Mouse (Mus musculus) kidney, adult 2 months (tissue): ENCODE measurements around the gene Nadk2.

Source experiments
- CTCF ChIP-seq: fragments of 200-500 bp; conservative IDR thresholded peaks from 2 replicates; pipeline ENCODE4 v1.5.1; 2011; ENCODE audit warnings: low read depth, mild to moderate bottlenecking, control low read depth, low read length, moderate library complexity, mixed read lengths; ENCODE audit not compliant: insufficient read depth, insufficient read length
- POLR2A ChIP-seq: fragments of 200-500 bp; IDR thresholded peaks from one replicate; pipeline ENCODE4 v1.6.1; 2011; ENCODE audit warnings: low read depth, low read length, control low read depth

- no peak for TF ChIP-seq CTCF
- TF ChIP-seq POLR2A = no peak
Measured at GRCm38 (mm10) chr15:9074139-9074538, 3.1 kb downstream of the Nadk2 start.
